Mouse (Mus musculus): ENCODE data around the gene Hcn2.

The Hcn2 gene

GRCm38 (mm10) chr10:79716254-79716987 lies at the start of gene Hcn2:
Gene Hcn2 (plus strand): TSS chr10:79716634.
- no peak for DNase-seq (ENCODE audit: low spot score)

GRCm38 (mm10) chr10:79668076-79668475 lies 48.4 kb upstream of the Hcn2 start:
- DNase-seq (ENCODE audit: low spot score), result no peak

DNA sequence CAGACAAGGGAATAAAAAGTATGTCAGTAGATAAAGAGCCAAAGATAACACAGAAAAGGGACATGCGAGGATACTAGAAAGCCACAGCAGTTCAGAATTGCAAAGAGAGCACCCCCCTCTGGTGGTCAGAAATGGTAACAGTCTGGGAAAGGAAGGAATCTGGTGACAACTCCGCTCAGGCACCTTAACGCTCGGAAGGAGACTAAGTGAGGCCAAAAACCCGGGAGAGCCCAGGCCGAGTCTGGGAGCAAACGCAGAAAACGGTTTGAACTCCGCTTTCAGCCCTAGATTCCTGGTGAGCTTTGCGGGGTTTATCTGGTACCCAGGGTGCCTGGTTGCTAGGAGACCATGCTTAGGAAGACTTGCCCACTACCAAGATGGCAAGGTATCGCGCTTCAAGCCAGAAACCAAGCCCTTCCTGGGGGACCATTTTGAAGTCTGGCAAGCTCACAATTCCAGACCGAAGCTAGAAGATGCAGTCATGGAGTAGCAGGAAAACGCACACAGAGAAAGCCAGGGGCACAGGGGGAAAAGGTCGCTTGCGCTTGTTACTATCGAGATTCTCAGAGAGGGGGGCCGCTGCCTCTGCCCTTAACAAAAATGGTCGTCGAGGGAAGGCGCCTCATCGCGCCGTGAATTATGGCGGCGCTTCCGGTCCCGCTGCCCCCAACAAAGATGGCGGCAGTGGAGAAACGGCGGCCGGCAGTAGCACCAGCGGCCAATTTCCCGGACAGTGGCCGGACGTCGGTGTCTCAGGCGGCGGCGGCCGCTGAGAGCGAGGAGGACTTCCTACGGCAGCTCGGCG lies 47.5 kb upstream of the Hcn2 start, which contains the start of gene Tpgs1:
Gene Tpgs1, plus strand, starts transcription at position 599 of the 805 bp plus-strand sequence.
- DNase-seq (ENCODE audit: low spot score), result peak; percentile 91

- peak; percentile 43 for DNase-seq (ENCODE audit: low spot score)
These were observed 46.8 kb upstream of the Hcn2 start for GRCm38 (mm10) chr10:79669576-79670057.

- no peak for DNase-seq (ENCODE audit: low spot score)
These were observed 46.2 kb upstream of the Hcn2 start for GRCm38 (mm10) chr10:79670071-79670888.

DNA sequence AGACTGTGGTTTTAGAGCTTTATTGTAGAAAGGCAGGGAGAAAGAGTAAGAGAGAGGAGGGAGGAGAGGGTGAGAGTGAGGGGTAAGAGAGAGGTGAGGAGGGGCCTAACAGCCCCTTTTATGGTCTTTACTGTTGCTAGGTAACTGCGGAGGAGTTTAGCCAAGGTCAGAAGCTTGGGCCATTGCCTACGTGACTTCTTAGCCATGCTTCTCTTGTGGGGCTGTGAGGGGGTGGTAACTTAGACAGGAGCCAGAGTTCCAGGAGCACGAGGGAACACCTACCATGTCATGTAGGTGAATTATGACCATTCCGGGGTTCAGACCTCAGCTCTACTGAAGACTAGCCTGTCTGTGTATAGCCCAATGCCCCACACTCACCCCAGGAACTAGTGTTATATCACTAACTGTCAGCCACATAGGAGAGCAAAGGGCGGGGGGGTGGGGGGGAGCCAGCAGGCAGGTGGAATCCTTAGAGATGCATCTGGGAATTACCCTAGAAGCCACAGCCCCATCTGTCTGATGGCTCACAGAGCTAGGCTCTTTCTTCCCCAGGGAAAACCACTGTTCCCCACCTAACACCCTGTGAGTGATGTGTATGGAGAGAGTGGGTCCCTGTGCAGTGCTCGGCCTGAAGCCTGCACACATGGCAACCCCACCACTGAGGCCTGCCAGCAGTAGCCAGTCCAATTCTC lies 44.9 kb upstream of the Hcn2 start:
- no peak for DNase-seq (ENCODE audit: low spot score)

GRCm38 (mm10) chr10:79672088-79672455 lies 44.4 kb upstream of the Hcn2 start:
- DNase-seq (ENCODE audit: low spot score), result no peak

DNA sequence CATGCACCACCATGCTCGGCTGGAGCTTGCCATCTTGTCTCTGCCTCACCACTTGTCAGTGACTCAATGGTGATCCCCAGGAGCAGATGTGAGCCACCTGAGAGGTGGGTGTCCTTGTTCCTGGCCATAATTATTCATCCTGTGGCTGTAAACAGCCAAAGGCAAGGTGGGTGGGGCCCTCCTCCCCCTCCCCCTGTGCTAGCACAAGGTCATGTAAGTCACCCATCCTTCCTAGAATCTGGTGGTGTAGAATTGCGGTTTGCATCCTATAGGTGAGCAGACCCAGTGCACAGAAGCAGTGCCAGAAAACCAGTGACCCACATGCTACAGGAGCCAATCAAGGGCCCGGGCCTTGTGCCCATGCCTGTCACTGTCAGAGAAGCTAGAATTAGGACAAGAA lies 43.4 kb upstream of the Hcn2 start:
- no peak for DNase-seq (ENCODE audit: low spot score)

GRCm38 (mm10) chr10:79675346-79676035 lies 40.9 kb upstream of the Hcn2 start:
- DNase-seq (ENCODE audit: low spot score), result no peak

DNA sequence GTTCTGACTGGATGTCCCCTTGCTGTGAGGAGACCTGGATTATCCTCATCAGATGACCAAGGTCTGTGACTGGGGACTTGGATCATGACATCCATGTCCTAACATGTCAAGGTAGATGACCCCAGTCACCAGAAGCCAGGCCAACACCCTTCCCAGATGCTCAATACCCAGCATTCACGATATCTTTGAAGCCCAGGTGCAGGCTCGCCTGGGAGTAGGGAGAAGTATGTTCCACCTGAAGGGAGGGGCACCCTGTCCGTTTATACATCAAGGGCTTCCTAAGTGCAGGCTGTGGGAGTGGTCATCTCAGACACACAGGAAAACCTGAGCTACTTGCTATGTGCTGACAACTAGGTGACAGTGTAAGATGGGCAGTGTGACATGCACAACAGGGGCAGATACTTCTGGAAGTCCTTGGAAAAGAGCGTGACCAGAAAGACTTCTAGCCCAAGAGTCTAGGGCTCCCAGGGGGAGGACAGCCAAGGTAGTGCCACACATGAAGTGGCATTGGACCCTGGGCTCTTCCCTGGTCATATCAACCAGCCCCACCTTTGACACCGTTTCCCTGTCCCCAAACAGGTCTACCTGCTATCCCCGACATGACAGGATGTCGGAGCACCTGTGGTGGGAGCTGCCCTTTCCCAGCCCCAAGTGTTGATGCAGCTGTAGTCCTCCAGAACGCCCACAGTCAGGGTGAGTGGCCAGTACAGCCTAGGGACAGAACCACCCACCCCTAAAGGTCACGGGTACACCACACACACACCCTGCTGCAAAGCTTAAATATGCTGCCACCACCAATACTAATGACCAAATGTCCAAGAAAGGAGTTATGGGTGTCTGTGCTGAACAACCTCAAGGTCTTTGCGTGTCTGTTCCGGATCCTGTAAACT lies 35.6 kb upstream of the Hcn2 start:
- DNase-seq (ENCODE audit: low spot score), result no peak

DNA sequence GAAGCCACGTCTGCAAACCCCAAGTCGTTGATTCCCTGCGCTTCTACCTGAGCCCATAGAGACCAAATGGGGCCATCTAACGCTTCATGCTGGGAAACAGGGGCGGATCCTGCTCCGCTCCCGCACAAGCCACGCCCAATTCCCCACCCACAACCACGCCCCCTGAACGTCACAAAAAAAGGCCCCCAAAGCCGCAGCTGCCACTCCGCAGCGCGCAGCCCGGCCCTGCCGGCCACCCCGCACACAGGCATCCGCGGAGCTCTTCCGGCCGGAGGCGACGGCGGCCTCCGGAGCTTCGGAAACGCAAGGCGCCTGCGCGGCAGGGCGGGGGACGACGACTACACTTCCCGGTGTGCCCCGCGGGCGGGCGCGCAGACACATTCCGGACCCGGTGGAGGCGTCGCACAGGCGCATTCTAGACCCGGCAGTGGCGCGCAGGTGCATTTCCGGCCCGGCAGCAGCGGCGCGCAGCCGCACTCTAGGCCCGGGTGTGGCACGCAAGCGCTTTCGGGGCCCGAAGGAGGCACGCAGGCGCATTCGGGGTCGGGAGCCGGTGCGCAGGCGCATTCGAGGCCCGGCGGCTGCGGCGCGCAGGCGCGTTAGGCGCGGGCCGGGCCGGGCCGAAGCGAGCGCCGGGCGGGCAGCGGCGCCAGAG lies 34.7 kb upstream of the Hcn2 start, which contains the start of gene Cdc34:
Gene Cdc34, plus strand, starts transcription at position 605 of the 655 bp plus-strand sequence.
- peak; percentile 99 for DNase-seq (ENCODE audit: low spot score)

DNA sequence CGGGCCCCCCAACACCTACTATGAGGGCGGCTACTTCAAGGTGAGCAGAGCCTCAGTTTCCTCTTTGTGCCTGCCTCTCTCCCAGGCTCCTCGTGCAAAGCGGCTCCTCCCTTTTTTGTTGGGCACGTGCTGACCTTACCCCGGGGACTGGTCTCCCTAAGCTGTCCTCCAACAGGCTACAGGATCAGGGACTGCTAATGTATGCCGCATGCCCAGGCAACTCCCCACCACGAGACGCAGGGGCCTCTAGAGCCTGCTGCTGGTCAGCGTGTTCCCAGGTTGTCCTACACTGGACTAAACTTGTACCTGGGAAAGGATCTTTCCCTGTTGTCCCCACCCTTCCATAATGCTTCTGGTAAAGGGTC lies 33.9 kb upstream of the Hcn2 start:
- DNase-seq (ENCODE audit: low spot score), result no peak

DNA sequence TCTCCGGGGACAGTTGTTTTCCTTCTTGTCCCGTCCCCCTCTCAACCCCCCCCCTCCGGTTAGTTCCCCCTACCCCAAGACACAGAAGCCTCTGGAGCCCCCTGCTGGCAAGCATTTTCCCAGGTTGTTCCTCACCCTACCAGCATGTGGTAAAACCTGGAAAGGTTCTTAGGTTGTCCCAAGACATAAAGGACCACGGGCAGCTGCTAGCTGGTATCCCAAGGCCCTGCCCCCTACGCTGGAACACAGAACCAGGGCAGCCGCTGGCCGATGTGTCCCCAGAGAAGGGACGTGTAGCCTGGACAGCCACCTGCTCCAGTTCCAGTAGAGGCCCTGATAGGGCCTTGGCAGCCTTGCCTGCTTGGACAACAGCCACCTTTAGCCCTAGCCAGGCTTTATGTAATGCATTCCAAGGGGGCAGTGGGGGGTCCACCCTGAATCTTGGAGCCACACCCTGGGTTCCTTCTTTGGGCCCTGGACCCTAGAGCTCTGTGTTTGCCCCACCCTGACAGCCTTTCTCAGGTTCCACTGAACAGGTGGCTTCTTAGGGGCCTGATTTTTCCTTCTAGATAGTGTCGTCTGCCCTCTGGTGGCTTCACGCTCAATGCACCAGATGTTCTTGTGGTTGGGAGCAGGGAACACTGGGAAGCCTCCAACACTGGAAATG lies 33.4 kb upstream of the Hcn2 start:
- peak; percentile 51 for DNase-seq (ENCODE audit: low spot score)

DNA sequence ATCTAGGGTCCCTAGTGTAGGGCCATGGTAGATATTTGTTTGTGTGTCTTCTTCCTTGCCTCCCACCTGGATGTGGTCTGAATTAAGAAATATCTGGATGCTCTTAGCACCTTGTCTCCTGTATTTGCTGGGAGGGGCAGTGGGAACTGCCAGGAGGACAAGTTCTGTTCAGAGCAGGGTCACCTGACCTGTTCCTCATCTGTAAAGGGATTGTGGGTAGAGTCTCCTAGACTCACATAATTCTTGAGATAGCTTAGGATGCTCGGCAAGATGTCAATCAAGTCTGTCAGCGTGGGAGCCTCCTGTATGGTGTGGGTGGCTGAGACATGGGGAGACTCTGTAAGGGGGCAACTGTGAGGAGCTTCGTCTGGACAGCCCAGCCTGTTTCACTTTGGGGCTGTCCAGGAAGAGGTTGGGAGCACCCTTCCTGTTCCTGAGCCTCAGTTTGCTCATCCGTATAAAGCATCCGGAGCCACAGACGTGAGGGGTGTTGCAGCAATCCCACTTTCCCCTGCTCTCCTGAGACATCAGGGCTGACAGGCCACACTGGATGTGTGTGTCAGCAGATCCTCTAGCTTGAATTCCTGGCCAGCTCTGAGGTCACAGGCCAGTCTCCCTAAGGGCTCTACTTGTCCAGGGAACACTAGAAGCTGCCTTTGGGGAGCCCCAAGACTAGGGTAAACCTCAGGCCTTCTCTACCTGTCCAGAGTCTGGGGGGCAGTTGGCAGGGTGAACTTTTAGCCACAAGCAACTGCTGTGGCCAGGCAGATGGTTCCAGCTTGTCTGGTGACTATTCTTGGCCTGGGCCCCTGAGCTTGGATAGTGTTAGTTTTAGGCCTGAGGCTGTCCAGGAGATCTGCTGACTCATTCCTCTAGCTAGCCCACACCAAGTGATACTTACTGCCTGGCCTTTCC lies 32.5 kb upstream of the Hcn2 start:
- DNase-seq (ENCODE audit: low spot score), result no peak

GRCm38 (mm10) chr10:79684770-79685600 lies 31.4 kb upstream of the Hcn2 start:
- no peak for DNase-seq (ENCODE audit: low spot score)

GRCm38 (mm10) chr10:79686219-79686618 lies 30.2 kb upstream of the Hcn2 start:
- DNase-seq (ENCODE audit: low spot score), result no peak

GRCm38 (mm10) chr10:79686691-79687090 lies 29.7 kb upstream of the Hcn2 start:
- DNase-seq (ENCODE audit: low spot score), result no peak
